Mouse (Mus musculus) hindbrain, embryonic 12.5 days (tissue): ENCODE data around the gene Chchd6. TPM values are rescaled to one million over a fixed set of nuclear protein-coding genes. Genes with fewer than 3 reads are reported as not detected.

ENCODE experiments used
- ATAC-seq: fragments of 200-750 bp; cut with Nextera tagmentation; 2 replicates; pipeline ENCODE4 v1.8.0; 2017; ENCODE audit warnings: moderate TSS enrichment; ENCODE audit not compliant: low FRiP score
- H3K27ac ChIP-seq: fragments of 300-500 bp; sonication (generic); 2 replicates; pipeline ENCODE4 v1.5.1; 2016; ENCODE audit warnings: mild to moderate bottlenecking
- H3K27me3 ChIP-seq: fragments of 300-500 bp; sonication (generic); 2 replicates; pipeline ENCODE4 v1.6.1; 2016; ENCODE audit warnings: mild to moderate bottlenecking
- H3K36me3 ChIP-seq: fragments of 300-500 bp; sonication (generic); 2 replicates; pipeline ENCODE4 v1.6.1; 2016; ENCODE audit warnings: mild to moderate bottlenecking
- H3K4me1 ChIP-seq: fragments of 300-500 bp; sonication (generic); 2 replicates; pipeline ENCODE4 v1.6.1; 2016
- H3K4me2 ChIP-seq: fragments of 300-500 bp; sonication (generic); replicated peaks from 2 replicates; pipeline ENCODE4 v1.6.1; 2016; ENCODE audit warnings: mild to moderate bottlenecking
- H3K4me3 ChIP-seq: fragments of 300-500 bp; sonication (generic); 2 replicates; pipeline ENCODE4 v1.5.1; 2016; ENCODE audit warnings: mild to moderate bottlenecking
- H3K9ac ChIP-seq: fragments of 300-500 bp; sonication (generic); 2 replicates; pipeline ENCODE4 v1.6.1; 2016; ENCODE audit warnings: mild to moderate bottlenecking, moderate library complexity
- H3K9me3 ChIP-seq: fragments of 300-500 bp; sonication (generic); replicated peaks from 2 replicates; pipeline ENCODE4 v1.6.1; 2016; ENCODE audit warnings: mild to moderate bottlenecking
- WGBS: fragments of 180-500 bp; shearing (Covaris S2); methylation state at CpG from one replicate; pipeline ENCODE4 v1.1.7; 2016; 5-methylcytosine and 5-hydroxymethylcytosine counted together
- polyA plus RNA-seq: library from polyadenylated mRNA; unstranded; fragments of >200 nt; fragmentation: Nextera tagmentation; extraction: Ambion mirVana; gene quantifications from 2 replicates; pipeline ENCODE4 v1.2.1, GENCODE M21; 2016

The Chchd6 gene
- polyA plus RNA-seq, 1 experiment from 2014 or later = 82.4 TPM

DNA sequence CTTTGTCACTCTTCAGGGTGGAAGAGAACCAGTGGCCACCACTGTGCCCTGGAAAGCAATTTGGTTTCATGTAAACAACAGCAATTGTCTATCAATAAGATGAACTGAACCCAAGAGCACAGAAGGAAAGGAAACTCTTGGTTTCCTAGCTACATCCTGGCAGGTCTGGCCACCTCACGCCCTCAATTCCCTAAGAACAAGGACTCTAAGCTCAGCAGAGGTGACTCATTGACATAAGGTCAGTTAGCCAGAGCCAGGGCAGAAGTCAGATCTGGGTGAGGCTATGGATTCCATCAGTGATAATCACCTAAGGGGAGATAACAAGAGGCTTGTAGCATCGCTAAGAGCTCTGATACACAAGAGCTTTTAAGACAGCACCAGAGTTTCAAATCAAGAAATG is 137.9 kb downstream of the Chchd6 start:
- no peak overlapping the region for H3K9ac ChIP-seq
- H3K4me1 ChIP-seq = peaks cover 9% of the 10 kb centered on the region; the same call in 1 of the 2 replicates
- H3K27ac ChIP-seq = no peak overlapping the region
- H3K4me2 ChIP-seq = no peak overlapping the region
- H3K4me3 ChIP-seq = no peak overlapping the region
- no peaks in the 10 kb centered on the region for H3K27me3 ChIP-seq
- WGBS = 87% methylated on average over 2 of the region's 2 CpGs
- H3K36me3 ChIP-seq = no peaks in the 10 kb centered on the region
- no peak for ATAC-seq
- H3K9me3 ChIP-seq = no peaks in the 10 kb centered on the region

DNA sequence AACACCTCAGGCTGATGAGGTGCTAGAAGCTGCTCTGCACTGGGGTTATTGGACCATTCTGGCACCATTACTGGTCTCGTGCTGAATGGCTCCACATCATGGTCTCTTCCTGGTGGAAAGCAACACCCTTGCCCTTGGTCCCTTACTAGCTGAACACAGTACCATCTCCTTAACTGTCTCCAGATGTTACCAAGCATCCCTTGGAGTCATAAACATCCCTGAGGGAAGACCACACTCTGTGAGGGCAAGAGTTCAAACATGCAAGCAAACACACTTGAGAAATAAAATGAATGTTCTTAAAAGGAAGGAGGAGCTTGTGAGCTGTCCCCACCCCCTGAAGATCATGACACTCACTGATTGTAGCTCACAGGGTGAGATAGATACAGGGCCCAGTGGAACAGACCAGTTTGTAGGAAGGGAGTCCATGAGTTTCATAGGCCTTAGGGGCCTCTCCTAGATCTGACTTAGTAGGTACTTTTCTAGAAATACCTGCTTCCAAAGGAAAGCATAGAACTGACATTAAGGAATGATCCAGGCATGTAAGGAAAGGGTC is 139.0 kb downstream of the Chchd6 start:
- no peak overlapping the region for H3K27ac ChIP-seq
- ATAC-seq = no peak
- H3K9ac ChIP-seq = no peak overlapping the region
- H3K4me1 ChIP-seq = peaks cover 9% of the 10 kb centered on the region; the same call in 1 of the 2 replicates
- H3K9me3 ChIP-seq = no peaks in the 10 kb centered on the region
- no peaks in the 10 kb centered on the region for H3K36me3 ChIP-seq
- no peak overlapping the region for H3K4me3 ChIP-seq
- H3K4me2 ChIP-seq = no peak overlapping the region
- H3K27me3 ChIP-seq = no peaks in the 10 kb centered on the region
- 75% methylated on average over 1 of the region's 1 CpGs for WGBS

DNA sequence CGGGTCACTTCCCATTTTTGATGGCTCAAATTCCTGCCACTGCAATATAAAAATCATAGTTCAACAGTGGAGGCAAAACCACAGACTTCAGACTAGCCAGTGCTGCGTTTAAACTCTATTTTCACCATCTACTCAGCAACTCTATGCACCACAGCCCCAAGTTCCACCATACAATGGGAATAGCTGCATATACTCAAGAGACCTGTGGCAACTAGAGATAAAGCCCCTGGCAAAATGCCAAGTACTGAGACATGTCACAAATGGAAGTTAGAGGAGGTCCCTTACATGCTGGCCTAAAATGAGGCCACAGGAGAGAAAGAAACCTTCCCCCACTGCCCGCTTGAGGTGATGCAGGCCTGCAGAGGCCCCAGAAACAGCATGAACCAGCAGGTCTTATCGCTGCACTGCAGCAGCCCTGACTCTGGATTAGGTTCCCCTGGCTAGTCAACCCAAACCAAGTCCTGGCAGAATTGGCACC is 139.9 kb downstream of the Chchd6 start:
- no peak for ATAC-seq
- no peak overlapping the region for H3K9ac ChIP-seq
- no peaks in the 10 kb centered on the region for H3K9me3 ChIP-seq
- H3K27ac ChIP-seq = no peak overlapping the region
- H3K4me1 ChIP-seq = peaks cover 9% of the 10 kb centered on the region; the same call in 1 of the 2 replicates
- H3K27me3 ChIP-seq = no peaks in the 10 kb centered on the region
- no peak overlapping the region for H3K4me3 ChIP-seq
- WGBS = 79% methylated on average over 4 of the region's 4 CpGs
- H3K4me2 ChIP-seq = no peak overlapping the region
- H3K36me3 ChIP-seq = no peaks in the 10 kb centered on the region

DNA sequence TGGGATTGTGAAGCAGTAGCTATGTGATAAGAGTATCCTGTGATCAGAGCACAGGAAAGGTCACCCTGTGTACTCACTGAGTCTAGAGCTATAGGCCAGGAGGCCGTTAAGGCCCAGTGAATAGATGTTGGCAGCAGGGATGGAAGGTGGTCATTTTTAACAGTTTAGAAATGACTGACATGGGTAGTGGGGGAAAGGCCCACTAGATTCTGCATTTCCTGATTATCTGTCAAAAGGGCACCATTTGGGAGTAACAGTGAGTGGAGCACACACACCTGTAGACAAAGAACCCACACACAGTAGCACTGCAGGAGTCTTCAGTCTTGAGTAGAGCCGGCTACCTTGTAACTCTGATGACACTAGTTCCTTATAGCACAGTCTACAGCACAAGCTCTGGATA is 141.0 kb downstream of the Chchd6 start:
- Histone ChIP-seq H3K4me2 (no peak overlapping the region), H3K36me3 (no peaks in the 10 kb centered on the region), H3K4me1 (peaks cover 9% of the 10 kb centered on the region; the same call in 1 of the 2 replicates), H3K27ac (no peak overlapping the region), H3K27me3 (no peaks in the 10 kb centered on the region), H3K9me3 (no peaks in the 10 kb centered on the region), H3K9ac (no peak overlapping the region), H3K4me3 (no peak overlapping the region)
- ATAC-seq = no peak
- WGBS = 93% methylated on average over 2 of the region's 2 CpGs

DNA sequence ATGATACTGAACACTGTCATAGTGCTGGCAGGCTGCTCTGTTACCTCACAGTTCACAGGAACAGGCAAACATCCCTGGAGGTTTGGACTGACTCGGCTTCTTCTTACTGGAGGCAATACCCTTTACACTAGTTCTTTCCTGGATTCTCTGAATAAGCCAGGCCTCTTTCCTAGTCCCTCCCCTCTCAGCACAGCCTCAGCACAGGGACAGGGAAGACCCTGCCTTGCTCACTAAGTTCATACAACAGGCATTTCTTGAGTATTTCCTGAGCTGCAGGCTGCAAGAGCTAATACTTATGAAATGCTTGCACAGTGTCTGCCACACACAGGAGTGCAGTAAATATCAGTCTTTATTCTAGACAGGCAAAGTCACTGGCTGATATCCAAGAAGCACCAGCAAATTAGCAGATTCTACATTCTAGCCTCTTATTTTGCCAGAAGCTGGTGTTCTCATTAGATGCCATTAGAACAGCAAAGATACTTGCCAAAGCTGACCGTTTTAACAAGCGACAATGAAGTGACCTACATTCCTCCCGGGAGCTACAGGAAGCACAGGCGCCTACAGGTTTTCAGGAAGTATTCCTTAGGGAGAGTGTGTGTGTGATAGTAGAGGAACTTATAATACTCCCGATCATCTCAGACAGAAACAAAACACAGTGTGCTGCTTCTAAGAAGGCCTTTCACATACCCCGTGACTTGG is 142.3 kb downstream of the Chchd6 start:
- Histone ChIP-seq H3K27me3 (no peaks in the 10 kb centered on the region), H3K9me3 (no peaks in the 10 kb centered on the region), H3K27ac (no peak overlapping the region; the same call in 1 of the 2 replicates), H3K36me3 (no peaks in the 10 kb centered on the region), H3K4me1 (peaks cover 9% of the 10 kb centered on the region; the same call in 1 of the 2 replicates), H3K4me2 (no peak overlapping the region), H3K4me3 (no peak overlapping the region), H3K9ac (no peak overlapping the region)
- ATAC-seq = no peak
- WGBS = 72% methylated on average over 7 of the region's 7 CpGs

DNA sequence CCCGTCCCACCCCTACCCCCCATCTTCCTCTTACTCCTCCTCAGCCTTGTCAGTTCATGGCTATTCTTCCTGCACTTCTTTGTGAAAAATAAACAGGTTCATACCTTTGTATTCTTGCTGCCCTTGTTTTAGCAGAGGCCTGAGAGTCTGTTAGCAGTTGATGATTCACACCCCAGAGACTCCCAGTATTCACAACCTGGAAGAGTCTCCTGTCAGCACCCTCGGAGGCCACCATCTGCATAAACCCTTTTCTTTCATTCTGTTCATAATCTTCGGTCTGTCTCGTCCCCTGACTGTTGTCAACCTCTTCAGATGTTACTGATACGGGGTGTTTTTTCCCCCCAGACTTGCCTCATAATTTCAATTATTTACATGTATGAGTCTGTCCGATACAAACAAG is 143.1 kb downstream of the Chchd6 start:
- H3K4me1 ChIP-seq = peaks cover 9% of the 10 kb centered on the region; the same call in 1 of the 2 replicates
- H3K9ac ChIP-seq = no peak overlapping the region
- no peaks in the 10 kb centered on the region for H3K9me3 ChIP-seq
- no peak overlapping the region for H3K27ac ChIP-seq
- no peak overlapping the region for H3K4me2 ChIP-seq
- no peaks in the 10 kb centered on the region for H3K27me3 ChIP-seq
- WGBS = 77% methylated on average over 6 of the region's 6 CpGs
- no peak for ATAC-seq
- no peaks in the 10 kb centered on the region for H3K36me3 ChIP-seq
- no peak overlapping the region for H3K4me3 ChIP-seq

DNA sequence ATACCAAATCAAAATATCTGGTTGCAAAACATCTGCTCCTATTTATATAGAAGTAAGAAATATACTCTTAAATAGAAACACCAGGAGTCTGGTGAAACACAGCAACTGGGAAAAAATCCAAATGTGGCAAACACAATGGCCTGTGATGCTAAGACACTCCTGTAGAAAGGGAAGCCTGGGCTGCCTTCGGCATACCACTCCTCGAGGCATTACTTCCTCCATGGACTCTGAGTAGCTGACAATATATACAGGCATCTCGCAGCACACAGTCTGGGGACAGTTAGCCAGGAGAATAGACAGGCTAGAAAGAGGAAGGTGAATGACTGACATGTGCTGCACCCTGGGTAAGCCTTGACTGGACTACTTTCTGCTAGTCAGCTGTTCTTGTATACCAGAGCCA is 146.7 kb downstream of the Chchd6 start:
- H3K4me1 ChIP-seq = 0 out of 2 replicates have a peak, but pooled peaks cover 4% of the 10 kb centered on the region
- no peak overlapping the region for H3K4me2 ChIP-seq
- no peak overlapping the region for H3K9ac ChIP-seq
- no peak for ATAC-seq
- no peak overlapping the region for H3K4me3 ChIP-seq
- 80% methylated on average over 3 of the region's 3 CpGs for WGBS
- no peak overlapping the region for H3K27ac ChIP-seq
- H3K9me3 ChIP-seq = no peaks in the 10 kb centered on the region
- no peaks in the 10 kb centered on the region for H3K36me3 ChIP-seq
- H3K27me3 ChIP-seq = no peaks in the 10 kb centered on the region

DNA sequence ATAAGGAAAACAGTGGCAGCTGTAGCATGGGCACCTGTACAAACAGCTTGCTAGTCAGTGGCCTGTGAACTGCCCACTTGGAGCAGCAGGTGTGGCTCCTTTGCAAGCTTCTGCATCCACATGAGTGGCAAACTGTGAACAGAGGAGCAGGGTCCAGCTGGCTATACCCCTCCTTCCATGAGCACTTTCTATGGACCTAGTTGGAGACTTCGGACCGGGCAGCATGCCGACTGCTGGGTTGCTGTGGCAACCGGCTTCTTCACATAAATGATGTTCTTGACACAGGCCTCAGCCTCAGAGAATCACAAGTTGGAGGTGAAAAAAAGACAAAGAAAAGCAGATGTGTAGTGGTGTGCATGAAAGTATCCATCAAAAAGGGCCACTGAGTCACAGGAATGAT is 154.8 kb downstream of the Chchd6 start:
- Histone ChIP-seq H3K9ac (no peak overlapping the region), H3K9me3 (no peaks in the 10 kb centered on the region), H3K4me3 (no peak overlapping the region), H3K27ac (no peak overlapping the region), H3K4me2 (no peak overlapping the region), H3K27me3 (no peaks in the 10 kb centered on the region), H3K36me3 (no peaks in the 10 kb centered on the region), H3K4me1 (peaks cover 5% of the 10 kb centered on the region; the same call in 1 of the 2 replicates)
- WGBS = 55% methylated on average over 4 of the region's 4 CpGs
- no peak for ATAC-seq

DNA sequence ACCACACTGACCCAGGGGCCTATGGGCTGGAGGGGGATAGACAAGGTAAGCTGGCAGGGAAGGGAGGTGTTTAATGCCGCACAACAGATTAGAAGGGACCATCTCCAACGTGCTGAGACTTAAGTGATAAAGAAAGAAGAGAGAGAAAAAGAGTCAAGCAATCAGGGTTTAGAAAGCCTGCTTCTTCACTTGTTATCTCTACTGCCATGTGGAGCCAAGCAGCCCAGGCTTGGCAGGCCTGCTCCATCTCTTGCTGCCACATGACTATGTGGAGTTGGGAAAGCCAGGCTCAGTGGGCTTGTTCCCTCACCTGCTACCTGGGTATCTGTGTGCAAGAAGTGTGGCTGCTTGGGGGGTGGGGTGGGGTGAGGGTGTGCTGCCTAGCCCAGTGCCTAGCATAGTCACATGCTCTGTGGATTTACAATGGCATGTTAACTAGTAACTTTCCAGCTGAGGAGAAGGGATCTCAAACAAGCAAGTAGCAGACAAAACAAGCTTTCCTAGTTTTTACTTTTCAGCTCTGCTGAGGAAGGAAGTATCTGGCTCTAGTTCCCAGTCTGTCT is 163.5 kb downstream of the Chchd6 start:
- Histone ChIP-seq H3K9me3 (no peaks in the 10 kb centered on the region), H3K4me2 (no peak overlapping the region), H3K9ac (no peak overlapping the region), H3K27ac (no peak overlapping the region), H3K4me3 (no peak overlapping the region), H3K4me1 (no peaks in the 10 kb centered on the region), H3K36me3 (no peaks in the 10 kb centered on the region), H3K27me3 (no peaks in the 10 kb centered on the region)
- 84% methylated on average over 2 of the region's 2 CpGs for WGBS
- ATAC-seq = no peak

DNA sequence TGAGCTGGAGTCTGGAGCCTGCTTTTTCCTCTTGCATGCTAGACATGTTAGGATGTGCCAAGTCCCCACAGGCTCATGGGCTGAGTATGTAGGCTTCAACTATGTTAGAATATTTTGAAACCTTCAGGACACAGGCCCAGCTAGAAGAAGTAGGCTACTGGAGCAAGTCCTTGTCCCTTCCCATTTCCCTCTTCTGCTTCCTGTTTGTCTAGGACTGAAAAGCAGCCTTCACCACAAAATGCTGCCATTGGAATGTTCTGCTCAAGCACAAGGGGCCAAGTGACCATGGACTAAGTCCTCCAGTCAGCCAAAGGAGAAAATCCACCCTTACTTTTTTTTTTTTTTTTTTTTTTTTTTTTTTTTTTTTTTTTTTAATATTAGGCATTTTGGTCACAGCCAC is 164.7 kb downstream of the Chchd6 start:
- Histone ChIP-seq H3K36me3 (no peaks in the 10 kb centered on the region), H3K4me3 (no peak overlapping the region), H3K9ac (no peak overlapping the region), H3K27me3 (no peaks in the 10 kb centered on the region), H3K4me1 (no peaks in the 10 kb centered on the region), H3K27ac (no peak overlapping the region), H3K4me2 (no peak overlapping the region), H3K9me3 (no peaks in the 10 kb centered on the region)
- ATAC-seq = no peak

DNA sequence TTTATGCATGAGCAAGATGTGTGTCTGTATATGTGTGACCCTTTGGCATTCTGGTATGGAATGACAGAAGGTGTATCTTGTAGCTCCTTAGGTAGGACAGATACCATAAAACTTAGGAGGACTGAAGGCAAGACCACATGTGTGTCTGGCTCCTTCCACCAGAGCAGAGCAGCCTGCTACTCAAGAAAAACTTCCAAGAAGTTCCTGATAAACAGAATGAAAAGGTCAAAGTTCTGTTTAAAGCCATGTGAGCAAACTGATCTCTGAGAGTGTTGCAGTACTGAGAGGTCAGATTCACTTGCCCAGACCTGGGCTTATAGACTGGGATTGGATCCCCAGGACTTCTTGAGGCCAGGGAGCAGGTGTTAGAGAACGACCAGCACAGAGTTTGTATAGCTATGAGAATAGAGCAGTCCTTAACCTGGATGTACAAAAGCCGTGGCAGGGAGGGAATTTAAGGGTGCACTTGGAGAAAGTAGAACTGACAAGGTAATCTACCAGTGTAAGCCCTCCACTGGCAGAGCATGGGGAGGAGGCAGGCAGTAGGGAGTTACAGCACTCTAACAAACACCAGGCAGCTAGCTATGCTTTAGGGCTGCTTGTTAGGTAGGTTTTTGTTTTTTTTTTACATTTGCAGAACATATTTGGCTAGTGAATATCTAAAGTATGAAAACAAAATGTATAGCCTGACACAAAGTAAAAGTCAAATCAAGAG is 166.6 kb downstream of the Chchd6 start:
- no peak for ATAC-seq
- no peak overlapping the region for H3K4me3 ChIP-seq
- no peaks in the 10 kb centered on the region for H3K9me3 ChIP-seq
- no peaks in the 10 kb centered on the region for H3K27me3 ChIP-seq
- no peak overlapping the region for H3K4me2 ChIP-seq
- 74% methylated on average over 2 of the region's 2 CpGs for WGBS
- H3K36me3 ChIP-seq = no peaks in the 10 kb centered on the region
- H3K9ac ChIP-seq = no peak overlapping the region
- no peak overlapping the region for H3K27ac ChIP-seq
- H3K4me1 ChIP-seq = no peaks in the 10 kb centered on the region

DNA sequence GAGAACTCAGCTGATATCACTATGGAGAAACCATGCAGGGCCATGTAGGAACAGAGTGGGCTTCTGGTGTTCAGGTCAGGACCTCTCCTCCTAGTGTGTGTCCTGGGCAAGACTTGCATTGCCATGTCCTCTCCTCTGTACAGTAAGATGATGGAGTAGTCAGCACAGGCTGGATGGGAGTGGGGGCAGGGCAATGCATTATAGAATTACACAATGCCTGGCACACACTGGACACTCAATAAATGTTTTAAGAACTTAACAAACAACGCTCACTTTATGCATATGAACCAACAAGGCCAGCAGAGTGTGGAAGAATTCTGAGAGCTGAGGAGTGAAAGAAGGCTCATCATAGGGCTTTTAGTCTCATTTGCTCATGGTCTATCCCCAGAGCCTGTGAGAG is 171.0 kb downstream of the Chchd6 start:
- Histone ChIP-seq H3K4me3 (no peak overlapping the region), H3K9me3 (no peaks in the 10 kb centered on the region), H3K27me3 (no peaks in the 10 kb centered on the region), H3K4me2 (no peak overlapping the region), H3K9ac (no peak overlapping the region), H3K27ac (no peak overlapping the region), H3K36me3 (no peaks in the 10 kb centered on the region), H3K4me1 (0 out of 2 replicates have a peak, but pooled peaks cover under 1% of the 10 kb centered on the region)
- no peak for ATAC-seq
- 88% methylated on average over 1 of the region's 1 CpGs for WGBS
